Mouse (Mus musculus) liver, adult 2 months (tissue): ENCODE data around the gene Scarf2. TPM values are rescaled to one million over a fixed set of nuclear protein-coding genes. Genes with fewer than 3 reads are reported as not detected.

Experiments used
- DNase-seq: peaks from one replicate; pipeline ENCODE4 v3.0.0-alpha.2; 2011; ENCODE audit warnings: low read depth, low spot score; ENCODE audit errors: extremely low read depth
- H3K27ac ChIP-seq: fragments of 200-500 bp; replicated peaks from 2 replicates; pipeline ENCODE4 v1.5.1; 2012; ENCODE audit warnings: low read depth, mild to moderate bottlenecking, control low read depth, inconsistent platforms, low read length; ENCODE audit not compliant: insufficient read depth
- H3K27me3 ChIP-seq: fragments of 200-500 bp; 2 replicates; pipeline ENCODE4 v1.6.1; 2012; ENCODE audit warnings: mild to moderate bottlenecking, moderate library complexity, low read length, inconsistent platforms; ENCODE audit not compliant: control insufficient read depth, insufficient read depth
- H3K36me3 ChIP-seq: fragments of 200-500 bp; 2 replicates; pipeline ENCODE4 v1.6.1; 2012; ENCODE audit warnings: low read length, inconsistent platforms; ENCODE audit not compliant: control insufficient read depth, insufficient read depth
- H3K4me1 ChIP-seq: fragments of 200-500 bp; 2 replicates; pipeline ENCODE4 v1.6.1; 2011; ENCODE audit warnings: low read length; ENCODE audit not compliant: control insufficient read depth, insufficient read depth
- H3K4me3 ChIP-seq: fragments of 200-500 bp; 2 replicates; pipeline ENCODE4 v1.5.1; 2011; ENCODE audit warnings: low read depth, mild to moderate bottlenecking, control low read depth, low read length, moderate library complexity; ENCODE audit not compliant: insufficient read depth
- H3K79me2 ChIP-seq: fragments of 200-500 bp; 2 replicates; pipeline ENCODE4 v1.6.1; 2012; ENCODE audit warnings: inconsistent platforms, mild to moderate bottlenecking, low read length, moderate library complexity; ENCODE audit not compliant: control insufficient read depth, insufficient read depth
- H3K9ac ChIP-seq: fragments of 200-500 bp; 2 replicates; pipeline ENCODE4 v1.6.1; 2012; ENCODE audit warnings: low read depth, mild to moderate bottlenecking, control low read depth, inconsistent platforms, low read length
- CTCF ChIP-seq: fragments of 200-500 bp; IDR thresholded peaks from 2 replicates; pipeline ENCODE4 v1.5.1; 2011; ENCODE audit warnings: low read depth, low read length, control low read depth
- POLR2A ChIP-seq: fragments of 200-500 bp; IDR thresholded peaks from 2 replicates; pipeline ENCODE4 v1.6.1; 2011; ENCODE audit warnings: low read length, control low read depth; ENCODE audit not compliant: insufficient read depth; ENCODE audit errors: extremely low read depth
- WGBS: fragments of 180-500 bp; shearing (Covaris S2); methylation state at CpG from one replicate; pipeline ENCODE4 v1.1.7; 2018; 5-methylcytosine and 5-hydroxymethylcytosine counted together
- polyA plus RNA-seq: library from polyadenylated mRNA; depleted of rRNA; stranded (reverse); fragments of >200 nt; gene quantifications from 2 replicates; pipeline ENCODE4 v1.2.3, GENCODE M21; 2012; rRNA removed
- total RNA-seq: library from RNA; depleted of rRNA; stranded (reverse); fragments of >200 nt; gene quantifications from 2 replicates; pipeline ENCODE4 v1.2.3, GENCODE M21; 2014; rRNA removed

Scarf2 gene
- total RNA-seq (1.8 and 2.3 TPM in 2 replicates), polyA plus RNA-seq (6.2 and 7.7 TPM in 2 replicates)

- H3K4me3 ChIP-seq: peak within 1 kb of the TSS; percentile 61
- no peaks in the 10 kb centered on the region for H3K79me2 ChIP-seq
- DNase-seq: no peak
- H3K27me3 ChIP-seq: peaks cover 17% of the 10 kb centered on the region; the same call in 1 of the 2 replicates
- no peaks in the 10 kb centered on the region; the same call in 1 of the 2 replicates for H3K36me3 ChIP-seq
- peak within 1 kb of the TSS; percentile 51 for H3K27ac ChIP-seq
- H3K4me1 ChIP-seq: no peaks in the 10 kb centered on the region
- no peak for TF ChIP-seq CTCF
- no peak for TF ChIP-seq POLR2A
- H3K9ac ChIP-seq: peak within 1 kb of the TSS; percentile 65
- WGBS: 5% methylated on average over 80 of the region's 81 CpGs
Observed at GRCm38 (mm10) chr16:17796971-17797811, at the start of gene Scarf2. Scarf2 (plus strand) TSS chr16:17797282.

GRCm38 (mm10) chr16:17753001-17753400 is 44.1 kb upstream of the Scarf2 start:
- 30% methylated on average over 3 of the region's 3 CpGs for WGBS

GRCm38 (mm10) chr16:17753686-17754085 is 43.4 kb upstream of the Scarf2 start:
- H3K36me3 ChIP-seq: no peaks in the 10 kb centered on the region
- no peak overlapping the region for H3K9ac ChIP-seq
- no peak for TF ChIP-seq POLR2A
- no peaks in the 10 kb centered on the region for H3K4me1 ChIP-seq
- no peak for DNase-seq
- H3K79me2 ChIP-seq: no peaks in the 10 kb centered on the region
- H3K27me3 ChIP-seq: no peaks in the 10 kb centered on the region
- no peak overlapping the region for H3K27ac ChIP-seq
- WGBS: 28% methylated on average over 1 of the region's 1 CpGs
- H3K4me3 ChIP-seq: no peak overlapping the region

More at GRCm38 (mm10) chr16:17753001-17753400, 44.1 kb upstream of the Scarf2 start:
- no peaks in the 10 kb centered on the region for H3K79me2 ChIP-seq
- no peak for DNase-seq
- TF ChIP-seq CTCF (no peak), POLR2A (no peak)
- no peak overlapping the region for H3K4me3 ChIP-seq
- no peaks in the 10 kb centered on the region for H3K4me1 ChIP-seq
- no peaks in the 10 kb centered on the region for H3K36me3 ChIP-seq
- H3K27ac ChIP-seq: no peak overlapping the region
- no peak overlapping the region for H3K9ac ChIP-seq
- no peaks in the 10 kb centered on the region for H3K27me3 ChIP-seq

- Histone ChIP-seq H3K4me1 (peaks cover 5% of the 10 kb centered on the region), H3K27me3 (no peaks in the 10 kb centered on the region), H3K36me3 (no peaks in the 10 kb centered on the region), H3K79me2 (peaks cover 8% of the 10 kb centered on the region; the same call in 1 of the 2 replicates), H3K4me3 (no peak overlapping the region), H3K27ac (no peak overlapping the region), H3K9ac (no peak overlapping the region)
- TF ChIP-seq CTCF (no peak), POLR2A (no peak)
- DNase-seq: no peak
- WGBS: 100% methylated on average over 1 of the region's 1 CpGs
Observed at GRCm38 (mm10) chr16:17757756-17758155, 39.3 kb upstream of the Scarf2 start.

- 37% methylated on average over 9 of the region's 9 CpGs for WGBS
- no peak overlapping the region for H3K27ac ChIP-seq
Observed at GRCm38 (mm10) chr16:17758902-17759301, 38.2 kb upstream of the Scarf2 start.

More at GRCm38 (mm10) chr16:17758902-17759301, 38.2 kb upstream of the Scarf2 start:
- Histone ChIP-seq H3K4me3 (peak overlapping the region; percentile 75; the same call in 1 of the 2 replicates), H3K79me2 (peaks cover 8% of the 10 kb centered on the region; the same call in 1 of the 2 replicates), H3K9ac (peak overlapping the region; percentile 1; the same call in 1 of the 2 replicates), H3K4me1 (peaks cover 5% of the 10 kb centered on the region), H3K27me3 (no peaks in the 10 kb centered on the region), H3K36me3 (no peaks in the 10 kb centered on the region)
- no peak for TF ChIP-seq POLR2A
- no peak for TF ChIP-seq CTCF
- peak; percentile 20 for DNase-seq
